Mouse (Mus musculus) gonadal fat pad, adult 2 months (tissue): ENCODE data around the gene Lipc. TPM values are rescaled to one million over a fixed set of nuclear protein-coding genes. Genes with fewer than 3 reads are reported as not detected.
A peak's percentile ranks its signal among the peaks of the same experiment; 100 is the strongest.

Experiments
- DNase-seq: peaks from one replicate; pipeline ENCODE4 v3.0.0-alpha.2; 2012; ENCODE audit warnings: low read depth
- polyA plus RNA-seq: library from polyadenylated mRNA; depleted of rRNA; stranded (reverse); fragments of >200 nt; gene quantifications from 2 replicates; pipeline ENCODE4 v1.2.3, GENCODE M21; 2012; rRNA removed

Gene Lipc
- polyA plus RNA-seq, 1 experiment = 3.0 TPM

- no peak for DNase-seq
Measured at GRCm38 (mm10) chr9:70818739-70819138, 133.3 kb downstream of the Lipc start.

- DNase-seq = no peak
Measured at GRCm38 (mm10) chr9:70817396-70817795, 134.6 kb downstream of the Lipc start.

GRCm38 (mm10) chr9:70816701-70817305 is 135.2 kb downstream of the Lipc start:
- no peak for DNase-seq

- DNase-seq = peak; percentile 90
Measured at GRCm38 (mm10) chr9:70812551-70812950, 139.5 kb downstream of the Lipc start.

GRCm38 (mm10) chr9:70807714-70808113 is 144.3 kb downstream of the Lipc start:
- DNase-seq = no peak

- no peak for DNase-seq
Measured at GRCm38 (mm10) chr9:70806069-70806468, 146.0 kb downstream of the Lipc start.

GRCm38 (mm10) chr9:70802816-70803215 is 149.2 kb downstream of the Lipc start:
- no peak for DNase-seq

- DNase-seq = no peak
Measured at GRCm38 (mm10) chr9:70801761-70802160, 150.3 kb downstream of the Lipc start.

- DNase-seq = no peak
Measured at GRCm38 (mm10) chr9:70800588-70801315, 151.3 kb downstream of the Lipc start.

GRCm38 (mm10) chr9:70795439-70795757 is 156.6 kb downstream of the Lipc start:
- DNase-seq = no peak

GRCm38 (mm10) chr9:70794643-70795438 is 157.2 kb downstream of the Lipc start:
- DNase-seq = peak; percentile 27

- DNase-seq = no peak
Measured at GRCm38 (mm10) chr9:70790621-70791020, 161.4 kb downstream of the Lipc start.

- DNase-seq = no peak
Measured at GRCm38 (mm10) chr9:70788705-70789104, 163.3 kb downstream of the Lipc start.

- DNase-seq = no peak
Measured at GRCm38 (mm10) chr9:70782191-70782590, 169.8 kb downstream of the Lipc start.

GRCm38 (mm10) chr9:70775517-70775916 is 176.5 kb downstream of the Lipc start:
- DNase-seq = no peak

GRCm38 (mm10) chr9:70760974-70761373 is 191.1 kb downstream of the Lipc start:
- no peak for DNase-seq

- DNase-seq = no peak
Measured at GRCm38 (mm10) chr9:70751504-70752222, 200.4 kb downstream of the Lipc start.

Other genes starting within 250 kb of the Lipc start
- 32.0 and 34.3 TPM in 2 replicates for gene Aqp9, start 216.5 kb upstream of the Lipc start, polyA plus RNA-seq